Mouse (Mus musculus): Measurements from ENCODE around the gene Pdgfra.

- TF ChIP-seq CTCF (IDR thresholded peaks at IDR 0.05; ENCODE audit: borderline replicate concordance, insufficient read depth, low read length) (no peak), POLR2A (IDR thresholded peaks at IDR 0.05; ENCODE audit: low read depth, low read length) (no peak)
Observed at GRCm38 (mm10) chr5:75193107-75193506, 41.0 kb downstream of the Pdgfra start.

Data from embryonic fibroblast, embryonic 13.5 days (primary cell).